Mouse (Mus musculus) embryo, embryonic 11 days (tissue): Measurements from ENCODE around the gene Gm5105.

Experiments used
- DNase-seq: peaks from one replicate; pipeline ENCODE4 v3.0.0-alpha.2; 2015

Gene Gm5105

DNA sequence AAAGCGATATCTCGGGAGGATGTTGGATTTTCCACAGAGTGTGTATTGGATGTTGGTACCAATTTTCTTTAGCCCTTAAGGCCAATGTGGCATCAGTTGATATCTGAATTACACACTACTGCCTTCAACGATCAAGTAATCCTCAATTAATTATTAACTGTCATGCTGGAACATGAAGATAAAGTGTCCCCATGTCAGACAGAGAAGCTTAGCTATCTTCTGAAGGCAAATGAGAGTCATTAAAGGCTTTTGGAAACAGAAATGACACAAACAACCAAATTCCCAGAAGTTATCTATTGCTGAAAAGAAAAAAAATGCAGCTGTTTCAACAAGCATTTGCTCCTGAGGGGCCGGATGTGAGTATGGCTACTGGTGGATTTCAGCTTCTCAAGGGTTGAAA, 45.2 kb downstream of the Gm5105 start:
- no peak for DNase-seq

DNA sequence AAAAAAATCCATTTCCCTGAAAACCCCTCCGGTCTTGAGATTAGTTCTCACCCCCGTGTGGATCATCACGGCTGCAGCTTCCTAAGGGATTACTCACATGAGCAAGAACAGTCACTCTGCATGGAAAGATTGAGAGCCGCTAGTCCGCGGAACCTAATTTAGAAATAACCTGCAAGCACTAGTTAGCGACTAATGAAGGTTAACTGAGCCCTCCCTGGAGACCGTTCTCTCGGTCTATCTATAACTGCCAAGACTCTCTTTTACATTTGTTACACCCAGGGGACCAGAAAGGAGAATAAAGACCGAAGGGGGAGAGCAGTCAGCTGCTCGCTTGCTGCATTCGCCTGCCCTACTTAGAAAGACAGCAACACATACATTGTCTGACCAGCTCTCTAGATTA, 50.4 kb downstream of the Gm5105 start:
- no peak for DNase-seq

DNA sequence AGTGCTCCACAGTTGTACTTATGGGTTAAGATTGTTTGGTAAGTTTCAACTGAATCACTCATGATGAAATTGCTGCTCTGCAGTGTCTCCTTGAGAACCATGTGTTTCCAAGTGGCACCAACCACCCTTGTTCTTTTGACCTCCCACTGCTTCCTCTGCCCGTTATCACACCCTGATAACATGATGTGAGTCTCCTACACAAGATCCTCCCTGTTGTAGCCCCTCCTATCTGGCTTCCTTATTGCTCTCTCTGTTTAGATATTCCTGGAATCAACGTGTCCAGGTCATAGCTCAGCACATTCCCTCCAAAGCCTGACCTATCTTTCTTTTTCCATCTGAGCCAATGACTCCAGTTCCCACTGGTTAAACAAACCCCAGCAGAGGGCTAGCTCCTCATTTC, 52.5 kb downstream of the Gm5105 start:
- no peak for DNase-seq

DNA sequence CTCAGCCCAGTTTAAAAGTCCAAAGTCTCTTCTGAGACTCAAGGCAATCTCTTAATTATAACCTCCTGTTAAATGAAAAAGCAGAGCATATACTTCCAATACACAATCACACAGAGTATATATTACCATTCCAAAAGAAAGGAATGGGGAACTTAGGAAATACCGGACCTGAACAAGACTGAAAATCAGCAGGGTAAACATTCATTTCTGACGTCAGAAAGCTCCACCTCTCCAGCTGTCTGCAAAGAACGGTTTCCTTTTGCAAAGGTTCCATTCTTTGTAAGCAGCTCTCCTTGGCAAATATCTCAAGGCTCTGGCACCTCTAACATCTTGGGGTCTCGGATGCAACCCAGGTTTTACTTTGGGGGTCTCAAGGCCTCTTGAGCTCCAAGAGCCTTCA, 54.8 kb downstream of the Gm5105 start:
- DNase-seq, result no peak

DNA sequence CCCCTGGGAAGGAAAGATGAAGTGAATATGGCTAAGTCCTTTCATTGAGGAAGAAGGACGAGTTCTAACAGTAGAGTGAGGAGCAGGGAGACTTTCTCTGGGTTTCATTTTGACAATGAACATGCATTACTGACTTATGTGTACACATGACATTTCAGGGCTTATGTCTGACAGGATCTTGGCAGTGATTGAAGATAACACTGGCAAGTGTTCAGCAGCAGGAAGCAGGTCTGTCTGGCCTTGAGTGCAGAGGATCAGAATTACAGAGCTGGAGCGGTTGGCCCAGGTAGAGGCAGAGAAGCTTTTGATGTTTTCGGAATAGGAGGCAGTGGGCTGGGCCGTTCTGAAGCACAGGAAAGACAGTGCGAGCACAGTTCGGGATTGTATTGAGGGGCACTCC, 59.0 kb downstream of the Gm5105 start:
- no peak for DNase-seq

DNA sequence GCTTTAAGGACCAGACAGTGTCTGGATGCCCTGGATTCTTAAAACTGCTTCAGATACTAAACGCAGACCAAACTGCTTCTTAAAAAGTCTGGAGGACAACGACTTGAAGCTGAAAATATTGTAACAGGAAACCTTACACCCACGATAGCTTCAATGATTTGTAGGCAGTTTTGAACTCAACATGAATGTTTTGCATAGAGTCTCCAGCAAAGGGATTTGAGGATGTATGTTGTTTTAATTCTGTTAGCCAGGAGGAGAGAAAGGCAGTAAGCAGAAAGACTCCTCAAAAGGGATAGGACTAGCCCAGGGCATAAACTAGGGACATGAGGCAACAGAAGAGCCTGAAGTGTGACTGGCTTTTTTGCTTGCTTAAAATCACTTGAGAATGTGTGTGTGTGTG, 60.3 kb downstream of the Gm5105 start:
- no peak for DNase-seq

DNA sequence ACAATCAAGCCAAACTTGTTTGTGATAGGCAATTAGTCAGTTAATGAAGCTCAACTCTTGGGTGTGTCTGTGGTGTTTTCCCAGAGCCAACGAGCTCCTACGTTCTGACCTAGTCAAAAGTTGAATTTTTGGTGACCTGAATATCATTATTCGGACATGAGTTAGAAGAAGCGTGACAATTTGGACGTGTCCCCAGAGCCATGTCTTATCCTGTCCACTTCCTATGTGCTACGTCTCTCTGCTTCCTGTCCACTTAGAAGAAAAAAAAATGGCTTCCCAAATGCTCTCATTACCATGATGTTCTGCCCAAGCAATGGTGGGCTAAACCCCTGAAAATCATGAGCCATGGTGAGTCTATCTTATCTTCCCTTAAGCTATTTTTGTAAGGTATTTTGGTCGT, 63.9 kb downstream of the Gm5105 start:
- no peak for DNase-seq

DNA sequence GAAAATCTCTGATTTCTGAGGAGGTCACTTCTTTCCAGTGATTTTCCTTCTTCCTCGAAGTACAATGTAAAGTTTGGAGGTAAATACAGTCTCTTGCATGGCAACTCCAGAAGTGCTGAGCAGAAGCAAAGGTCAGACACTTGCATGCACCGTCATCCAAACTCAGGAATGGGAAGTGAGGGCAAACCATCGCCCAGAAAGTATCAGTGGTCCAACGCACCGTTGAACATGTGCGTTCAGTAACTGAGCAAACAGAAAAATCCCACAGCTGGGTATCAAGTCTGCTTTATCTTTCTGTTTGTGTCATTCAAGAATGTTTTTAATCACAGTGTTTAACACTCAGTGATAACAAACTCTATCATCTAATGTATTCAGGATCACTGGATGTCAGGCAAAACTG, 64.6 kb downstream of the Gm5105 start:
- DNase-seq, result no peak

DNA sequence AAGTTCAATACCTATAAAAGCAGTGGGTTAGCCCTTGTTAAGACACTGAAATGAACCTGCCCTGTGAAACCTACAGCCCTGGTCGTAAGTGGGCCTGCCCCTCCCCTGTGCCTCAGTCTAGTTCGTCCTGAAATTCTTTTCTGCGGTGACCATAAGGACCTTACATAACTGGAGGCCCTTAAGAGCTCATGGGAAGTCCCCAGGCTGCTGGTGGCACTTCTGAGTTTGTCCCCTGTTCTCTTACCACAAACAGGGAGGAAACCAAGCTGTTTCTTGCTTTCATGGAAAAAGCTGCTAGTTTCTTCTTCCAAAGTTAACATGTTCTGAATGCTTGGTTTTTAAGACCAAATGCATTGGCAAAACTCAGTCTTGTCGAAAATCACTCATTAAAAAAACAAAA, 65.3 kb downstream of the Gm5105 start:
- no peak for DNase-seq

DNA sequence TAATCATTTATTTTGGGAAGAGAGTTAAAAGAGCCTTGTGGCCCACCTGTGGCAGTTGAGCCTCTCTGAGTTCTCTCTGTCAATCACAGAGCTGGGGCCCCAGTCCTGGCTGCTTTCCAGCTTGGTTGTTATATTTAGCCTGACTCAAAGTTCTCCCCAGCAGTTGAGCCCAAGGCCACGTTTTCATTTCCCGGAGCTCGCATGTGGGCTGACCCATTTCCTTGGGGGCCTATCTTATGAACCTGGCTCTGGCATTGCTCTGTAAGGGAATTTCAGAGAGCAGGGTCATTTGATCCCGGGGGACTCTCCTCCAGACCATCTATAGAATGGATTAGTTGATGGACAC, 66.5 kb downstream of the Gm5105 start:
- DNase-seq, result no peak

DNA sequence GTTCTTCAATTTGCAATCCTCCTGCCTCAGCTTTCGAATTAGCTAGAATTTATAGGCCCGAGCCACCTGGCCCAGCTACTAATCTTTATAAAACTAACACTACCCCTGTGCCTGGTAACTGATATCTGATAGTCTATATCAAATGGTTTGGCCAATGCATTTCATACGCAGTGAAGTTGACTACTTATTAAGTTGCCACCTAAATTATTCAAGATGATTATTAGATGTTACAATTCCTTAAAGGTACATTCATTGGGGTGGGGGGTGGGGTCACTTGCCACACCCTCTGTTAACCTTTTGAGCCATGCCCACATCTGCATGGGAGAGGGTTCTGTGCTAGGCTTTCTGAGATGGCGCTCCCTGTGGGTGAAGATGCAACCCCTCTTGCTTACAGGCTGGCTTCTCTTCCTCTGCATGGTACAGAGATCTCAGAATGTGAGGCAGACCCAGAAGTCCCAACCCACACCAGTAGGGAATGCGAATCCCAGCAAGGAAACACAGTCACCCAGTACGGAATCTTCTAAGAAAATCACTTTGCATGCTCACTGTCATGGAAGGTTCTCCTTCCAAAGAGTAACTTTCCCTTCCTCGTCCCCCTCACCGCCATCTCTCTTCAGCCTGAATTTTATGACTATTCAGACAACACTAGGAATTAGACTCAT, 67.0 kb downstream of the Gm5105 start:
- DNase-seq, result no peak

DNA sequence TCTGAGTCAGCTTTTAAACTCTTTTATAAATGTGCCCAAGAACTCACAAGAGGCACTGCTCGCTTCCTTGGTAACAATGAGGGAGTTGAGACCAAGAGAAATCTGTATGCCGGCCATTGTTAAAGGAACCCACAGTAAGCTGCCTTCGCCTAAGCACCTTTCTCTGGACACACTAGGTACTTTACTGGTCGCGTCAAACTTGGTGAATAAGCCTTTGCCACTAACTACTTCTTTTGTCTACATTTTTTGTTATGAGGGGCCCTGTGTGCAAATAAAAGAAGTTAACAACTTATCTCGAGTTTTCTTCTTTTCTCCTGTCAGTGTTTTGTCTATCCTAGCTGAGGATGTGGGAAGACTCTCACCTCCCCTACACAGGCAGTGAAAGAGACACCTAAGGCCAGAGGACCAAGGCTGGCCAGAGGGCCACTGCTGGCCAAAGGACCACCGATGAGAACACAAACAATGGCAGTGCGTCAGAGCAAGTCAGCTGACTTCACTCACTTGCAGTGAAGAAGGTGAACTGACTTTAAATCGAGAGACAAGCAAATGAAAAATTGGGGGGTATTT, 67.9 kb downstream of the Gm5105 start:
- no peak for DNase-seq
